Mouse (Mus musculus) hindbrain, embryonic 11.5 days (tissue): ENCODE data around the gene Acot3. TPM values are rescaled to one million over a fixed set of nuclear protein-coding genes. Genes with fewer than 3 reads are reported as not detected.
"Not testable (repeated sequence)": the region's sequence is repeated elsewhere in the genome, so short reads cannot be mapped to it uniquely, and the experiment has no call there.

Source experiments
- ATAC-seq: fragments of 200-750 bp; cut with Nextera tagmentation; 2 replicates; pipeline ENCODE4 v1.8.0; 2017; ENCODE audit warnings: mild to moderate bottlenecking, moderate TSS enrichment, moderate library complexity; ENCODE audit not compliant: low FRiP score
- DNase-seq: peaks from one replicate; pipeline ENCODE4 v3.0.0-alpha.2; 2015; ENCODE audit warnings: low spot score
- H3K27ac ChIP-seq: fragments of 300-500 bp; sonication (generic); 2 replicates; pipeline ENCODE4 v1.5.1; 2014; ENCODE audit warnings: mild to moderate bottlenecking, low read depth, low read length
- H3K27me3 ChIP-seq: fragments of 300-500 bp; sonication (generic); 2 replicates; pipeline ENCODE4 v1.6.1; 2014; ENCODE audit warnings: mild to moderate bottlenecking, low read length, moderate library complexity, mixed read lengths; ENCODE audit not compliant: control insufficient read depth, insufficient read depth
- H3K36me3 ChIP-seq: fragments of 300-500 bp; sonication (generic); 2 replicates; pipeline ENCODE4 v1.6.1; 2014; ENCODE audit warnings: mild to moderate bottlenecking, low read length, moderate library complexity, mixed read lengths; ENCODE audit not compliant: control insufficient read depth, insufficient read depth
- H3K4me1 ChIP-seq: fragments of 300-500 bp; sonication (generic); replicated peaks from 2 replicates; pipeline ENCODE4 v1.6.1; 2014; ENCODE audit warnings: low read length, mixed read lengths; ENCODE audit not compliant: control insufficient read depth, insufficient read depth
- H3K4me2 ChIP-seq: fragments of 300-500 bp; sonication (generic); replicated peaks from 2 replicates; pipeline ENCODE4 v1.6.1; 2014; ENCODE audit warnings: mild to moderate bottlenecking, low read depth, low read length
- H3K4me3 ChIP-seq: fragments of 300-500 bp; sonication (generic); 2 replicates; pipeline ENCODE4 v1.5.1; 2014; ENCODE audit warnings: low read depth, low read length
- H3K9ac ChIP-seq: fragments of 300-500 bp; sonication (generic); 2 replicates; pipeline ENCODE4 v1.6.1; 2014; ENCODE audit warnings: low read depth, low read length
- H3K9me3 ChIP-seq: fragments of 300-500 bp; sonication (generic); 2 replicates; pipeline ENCODE4 v1.6.1; 2016; ENCODE audit warnings: low read length; ENCODE audit not compliant: control insufficient read depth
- WGBS: fragments of 180-500 bp; shearing (Covaris S2); extraction: QIAGEN DNeasy Blood & Tissue Kit; methylation state at CpG from one replicate; pipeline ENCODE4 v1.1.7; 2014; 5-methylcytosine and 5-hydroxymethylcytosine counted together
- polyA plus RNA-seq: library from polyadenylated mRNA; unstranded; fragments of >200 nt; fragmentation: Nextera tagmentation; extraction: Ambion mirVana; gene quantifications from 2 replicates; pipeline ENCODE4 v1.2.1, GENCODE M21; 2014

The Acot3 gene
- polyA plus RNA-seq, 1 experiment from 2014 or later: 0.37 TPM

- not testable (repeated sequence) for H3K4me1 ChIP-seq, H3K36me3 ChIP-seq, H3K9me3 ChIP-seq, H3K27ac ChIP-seq, H3K27me3 ChIP-seq
- peak within 1 kb of the TSS; percentile 45 for H3K9ac ChIP-seq
- peak within 1 kb of the TSS; percentile 36 for H3K4me3 ChIP-seq
- peak; percentile 64 for DNase-seq
- H3K4me2 ChIP-seq: peak within 1 kb of the TSS; percentile 57
- under 1% methylated on average over 25 of the region's 80 CpGs for WGBS
- ATAC-seq: peak; percentile 54; the same call in 1 of the 2 replicates
These were observed 48.9 kb downstream of the Acot3 start, which contains the start of gene Acot6 for GRCm38 (mm10) chr12:84100604-84101492. Acot6 (plus strand) TSS chr12:84100654.

DNA sequence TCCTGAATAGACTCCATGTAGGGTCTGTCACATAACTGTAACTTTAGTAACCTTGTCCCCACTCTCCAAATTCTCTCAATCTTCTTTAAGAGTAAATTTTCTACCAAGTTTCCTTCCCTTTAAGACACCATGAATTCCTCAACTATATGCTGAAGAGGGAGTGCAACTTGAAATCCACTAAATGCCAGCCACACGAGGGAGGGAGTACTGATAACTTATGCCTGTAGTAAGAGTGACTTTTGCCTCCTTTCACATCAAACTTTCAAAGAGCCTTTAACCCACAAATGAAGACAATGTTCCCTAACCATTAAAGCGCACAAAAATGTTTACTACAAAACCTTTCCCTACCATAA is 49.5 kb downstream of the Acot3 start:
- ATAC-seq (no peak), DNase-seq (peak; percentile 15)
- WGBS: 68% methylated on average over 2 of the region's 2 CpGs

GRCm38 (mm10) chr12:84107012-84107411 is 55.1 kb downstream of the Acot3 start:
- H3K4me3 ChIP-seq: no peak overlapping the region
- no peak overlapping the region for H3K27ac ChIP-seq
- H3K9me3 ChIP-seq: no peaks in the 10 kb centered on the region
- 75% methylated on average over 3 of the region's 3 CpGs for WGBS
- no peak for ATAC-seq
- no peak for DNase-seq
- H3K4me2 ChIP-seq: no peak overlapping the region
- H3K36me3 ChIP-seq: no peaks in the 10 kb centered on the region
- H3K27me3 ChIP-seq: no peaks in the 10 kb centered on the region
- no peaks in the 10 kb centered on the region for H3K4me1 ChIP-seq
- no peak overlapping the region for H3K9ac ChIP-seq

More for the DNA sequence above, 49.5 kb downstream of the Acot3 start:
- Histone ChIP-seq H3K4me2 (peak overlapping the region; percentile 57), H3K9ac (no peak overlapping the region; the same call in 1 of the 2 replicates), H3K36me3 (no peaks in the 10 kb centered on the region), H3K9me3 (no peaks in the 10 kb centered on the region), H3K27ac (no peak overlapping the region), H3K4me3 (peak overlapping the region; percentile 36), H3K27me3 (no peaks in the 10 kb centered on the region), H3K4me1 (no peaks in the 10 kb centered on the region)

- Histone ChIP-seq H3K4me3 (no peak overlapping the region), H3K36me3 (no peaks in the 10 kb centered on the region), H3K9ac (no peak overlapping the region), H3K27me3 (no peaks in the 10 kb centered on the region), H3K9me3 (no peaks in the 10 kb centered on the region), H3K27ac (no peak overlapping the region), H3K4me2 (no peak overlapping the region), H3K4me1 (no peaks in the 10 kb centered on the region)
- DNase-seq: no peak
- ATAC-seq: no peak
- 65% methylated on average over 1 of the region's 1 CpGs for WGBS
These were observed 55.7 kb downstream of the Acot3 start for GRCm38 (mm10) chr12:84107692-84108091.

- H3K4me2 ChIP-seq: no peak overlapping the region
- no peak overlapping the region for H3K27ac ChIP-seq
- H3K4me1 ChIP-seq: peaks cover 3% of the 10 kb centered on the region; the same call in 1 of the 2 replicates
- no peak for ATAC-seq
- no peaks in the 10 kb centered on the region for H3K9me3 ChIP-seq
- no peak for DNase-seq
- H3K36me3 ChIP-seq: no peaks in the 10 kb centered on the region
- WGBS: 80% methylated on average over 1 of the region's 1 CpGs
- no peak overlapping the region for H3K4me3 ChIP-seq
- no peaks in the 10 kb centered on the region for H3K27me3 ChIP-seq
- no peak overlapping the region for H3K9ac ChIP-seq
These were observed 58.0 kb downstream of the Acot3 start for GRCm38 (mm10) chr12:84109924-84110323.

Other genes starting within 250 kb of the Acot3 start
- 27.5 and 31.0 TPM in 2 replicates for gene Numb, start 130.2 kb upstream of the Acot3 start, polyA plus RNA-seq
- gene Riox1, start 101.5 kb upstream of the Acot3 start, polyA plus RNA-seq: 14.9 and 15.0 TPM in 2 replicates
- 0.08 TPM in 1 of 2 replicates, not detected in the other for gene Heatr4, start 67.3 kb upstream of the Acot3 start, polyA plus RNA-seq
- gene Acot2, start 64.3 kb upstream of the Acot3 start, polyA plus RNA-seq: 14.0 and 15.7 TPM in 2 replicates
- 45.5 and 49.5 TPM in 2 replicates for gene Acot1, start 42.7 kb upstream of the Acot3 start, polyA plus RNA-seq
- gene Acot4, start 13.8 kb upstream of the Acot3 start, polyA plus RNA-seq: 0.14 and 0.63 TPM in 2 replicates
- not detected in 2 replicates for gene Gm49366, start 13.2 kb upstream of the Acot3 start, polyA plus RNA-seq
- gene Acot5, start 17.2 kb downstream of the Acot3 start, polyA plus RNA-seq: not detected in 2 replicates
- 0.76 and 0.91 TPM in 2 replicates for gene Acot6, start 48.5 kb downstream of the Acot3 start, polyA plus RNA-seq
- 4.8 and 6.3 TPM in 2 replicates for gene Dnal1, start 62.2 kb downstream of the Acot3 start, polyA plus RNA-seq
- gene Pnma1, start 96.3 kb downstream of the Acot3 start, polyA plus RNA-seq: 2.4 and 2.6 TPM in 2 replicates
- gene Elmsan1, start 166.7 kb downstream of the Acot3 start, polyA plus RNA-seq: 4.2 and 6.1 TPM in 2 replicates
- gene Ptgr2, start 233.1 kb downstream of the Acot3 start, polyA plus RNA-seq: 16.0 and 17.9 TPM in 2 replicates